Mouse (Mus musculus) olfactory bulb, adult 2 months (tissue): ENCODE data around the gene Patj. TPM values are rescaled to one million over a fixed set of nuclear protein-coding genes. Genes with fewer than 3 reads are reported as not detected.

Source experiments
- H3K27ac ChIP-seq: fragments of 200-500 bp; 2 replicates; pipeline ENCODE4 v1.5.1; 2012; ENCODE audit warnings: low read depth, low read length; ENCODE audit not compliant: insufficient read depth
- H3K4me1 ChIP-seq: fragments of 200-500 bp; 2 replicates; pipeline ENCODE4 v1.6.1; 2012; ENCODE audit warnings: low read length; ENCODE audit not compliant: control insufficient read depth, insufficient read depth
- H3K4me3 ChIP-seq: fragments of 200-500 bp; 2 replicates; pipeline ENCODE4 v1.5.1; 2012; ENCODE audit warnings: mild to moderate bottlenecking, low read depth, low read length, moderate library complexity; ENCODE audit not compliant: insufficient read depth
- CTCF ChIP-seq: fragments of 200-500 bp; IDR thresholded peaks from 2 replicates; pipeline ENCODE4 v1.5.1; 2012; ENCODE audit warnings: low read depth, mild to moderate bottlenecking, low read length, moderate library complexity; ENCODE audit not compliant: insufficient read depth
- POLR2A ChIP-seq: fragments of 200-500 bp; IDR thresholded peaks from 2 replicates; pipeline ENCODE4 v1.6.1; 2012; ENCODE audit warnings: mild to moderate bottlenecking, low read depth, low read length, moderate library complexity; ENCODE audit not compliant: insufficient read depth
- WGBS: fragments of 180-500 bp; shearing (Covaris S2); methylation state at CpG from one replicate; pipeline ENCODE4 v1.1.7; 2018; 5-methylcytosine and 5-hydroxymethylcytosine counted together
- polyA plus RNA-seq: library from polyadenylated mRNA; stranded (reverse); fragments of >200 nt; gene quantifications from 2 replicates; pipeline ENCODE4 v1.2.4, GENCODE M21; 2012; ENCODE audit warnings: low replicate concordance; ENCODE audit not compliant: missing spikeins, insufficient read depth, insufficient read length

Gene Patj
- polyA plus RNA-seq, 1 experiment, result not detected

DNA sequence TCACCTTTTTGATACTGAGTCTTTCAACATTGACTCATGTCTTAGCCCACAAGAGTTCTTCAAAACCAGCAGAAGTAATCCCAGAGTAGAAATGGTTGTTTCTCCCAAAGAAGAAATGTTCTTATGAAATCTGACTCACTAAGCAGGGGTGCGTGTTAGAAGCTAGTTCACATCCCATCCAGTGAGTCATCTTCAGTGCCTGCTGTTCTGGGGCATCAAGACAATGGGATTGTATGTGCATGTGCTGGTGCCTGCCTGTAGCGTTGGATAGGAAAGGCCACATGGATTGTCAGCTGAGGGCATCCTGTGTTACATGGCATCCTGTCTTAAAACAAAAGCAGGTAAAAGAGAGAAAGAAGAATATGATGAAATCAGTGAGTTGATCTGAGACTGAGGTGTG is 59.8 kb downstream of the Patj start:
- Histone ChIP-seq H3K4me1 (no peaks in the 10 kb centered on the region), H3K4me3 (no peak overlapping the region), H3K27ac (no peak overlapping the region)
- 48% methylated on average over 2 of the region's 2 CpGs for WGBS
- no peak for TF ChIP-seq POLR2A
- TF ChIP-seq CTCF, result no peak

DNA sequence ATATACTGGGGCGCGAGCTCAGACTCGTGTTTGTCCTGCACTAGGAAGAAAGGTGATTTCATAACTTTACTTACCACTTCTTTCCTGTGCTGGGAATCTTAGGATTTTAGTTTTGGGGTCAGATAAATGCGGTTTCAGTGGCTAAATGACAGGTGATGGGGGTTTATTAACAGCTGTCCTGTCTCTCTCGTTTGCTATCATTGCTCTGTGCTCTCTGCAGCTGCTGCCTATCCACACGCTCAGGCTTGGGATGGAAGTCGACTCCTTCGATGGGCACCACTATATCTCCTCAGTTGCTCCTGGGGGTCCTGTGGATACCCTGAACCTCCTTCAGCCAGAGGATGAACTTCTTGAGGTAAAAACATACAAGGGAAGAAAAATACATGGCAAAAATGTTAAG is 60.3 kb downstream of the Patj start:
- 95% methylated on average over 8 of the region's 8 CpGs for WGBS
- Histone ChIP-seq H3K4me1 (no peaks in the 10 kb centered on the region), H3K4me3 (no peak overlapping the region), H3K27ac (no peak overlapping the region)
- no peak for TF ChIP-seq POLR2A
- TF ChIP-seq CTCF, result no peak

DNA sequence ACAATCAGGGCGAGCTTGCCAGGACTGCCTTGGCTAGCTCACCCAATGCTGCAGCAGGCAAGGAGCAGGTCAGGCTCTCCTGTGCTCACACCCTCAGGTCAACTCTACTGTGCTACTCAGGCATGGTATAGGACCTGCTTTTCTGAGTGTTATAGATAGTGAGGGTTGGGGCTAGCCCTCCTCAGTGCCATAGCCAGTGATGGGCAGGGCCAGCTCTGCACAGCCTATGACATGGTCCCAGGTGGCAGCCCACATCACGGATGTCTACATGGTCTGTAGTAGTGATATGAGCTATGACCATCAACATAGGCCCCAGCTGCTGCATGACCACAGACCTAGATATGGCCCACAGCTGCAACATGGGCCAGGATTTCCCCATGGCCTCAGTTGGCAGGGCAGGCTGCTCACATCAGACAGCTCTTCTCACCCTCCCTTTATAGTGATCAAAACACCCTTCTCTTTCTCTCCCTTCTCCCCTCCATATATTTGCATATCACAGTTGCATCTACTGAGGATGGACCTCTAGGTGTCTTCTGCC is 66.3 kb downstream of the Patj start:
- TF ChIP-seq POLR2A (no peak), CTCF (no peak)
- Histone ChIP-seq H3K4me1 (no peaks in the 10 kb centered on the region), H3K4me3 (no peak overlapping the region), H3K27ac (no peak overlapping the region)
- 100% methylated on average over 2 of the region's 2 CpGs for WGBS

DNA sequence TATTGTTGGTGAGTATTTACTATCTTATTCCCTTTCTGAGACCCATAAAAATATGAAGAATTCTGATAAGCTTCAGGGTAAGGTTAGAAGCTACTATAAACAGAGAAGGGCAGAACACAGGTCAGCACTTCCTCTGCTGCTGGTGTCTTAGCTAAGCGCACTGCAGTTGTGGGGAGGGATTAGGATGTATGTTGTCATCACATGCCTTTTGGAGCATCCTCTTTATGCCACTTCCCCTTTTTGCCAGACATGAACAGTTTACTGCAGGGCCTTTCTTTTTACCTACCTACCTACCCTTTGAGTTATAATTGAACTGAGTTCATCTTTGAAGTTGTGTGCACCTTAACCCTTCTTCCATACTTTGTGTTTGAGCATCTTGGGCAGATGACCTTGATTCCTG is 69.9 kb downstream of the Patj start:
- Histone ChIP-seq H3K4me3 (no peak overlapping the region), H3K27ac (no peak overlapping the region), H3K4me1 (no peaks in the 10 kb centered on the region)
- WGBS, result 100% methylated on average over 1 of the region's 1 CpGs
- TF ChIP-seq CTCF (no peak), POLR2A (no peak)

DNA sequence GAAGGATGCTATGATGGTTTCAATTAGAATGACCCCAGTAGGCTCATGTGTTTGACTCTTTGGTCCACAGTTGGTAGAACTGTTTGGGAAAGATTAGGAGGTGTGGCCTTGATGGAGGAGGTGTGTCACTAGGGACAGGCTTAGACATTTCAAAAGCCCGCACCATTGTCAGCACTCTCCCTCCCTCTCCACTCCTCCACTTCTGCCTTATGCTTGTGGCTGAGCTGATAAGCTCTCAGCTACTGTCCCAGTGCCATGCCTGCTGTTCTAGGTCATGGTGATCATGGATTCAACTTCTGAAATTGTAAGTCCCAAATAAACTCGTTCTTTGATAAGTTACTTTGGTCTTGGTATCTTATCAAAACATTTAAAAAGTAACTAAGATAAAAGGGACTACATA is 70.3 kb downstream of the Patj start:
- WGBS, result 96% methylated on average over 2 of the region's 2 CpGs
- Histone ChIP-seq H3K4me3 (no peak overlapping the region), H3K4me1 (no peaks in the 10 kb centered on the region), H3K27ac (no peak overlapping the region)
- TF ChIP-seq CTCF, result no peak
- TF ChIP-seq POLR2A, result no peak

DNA sequence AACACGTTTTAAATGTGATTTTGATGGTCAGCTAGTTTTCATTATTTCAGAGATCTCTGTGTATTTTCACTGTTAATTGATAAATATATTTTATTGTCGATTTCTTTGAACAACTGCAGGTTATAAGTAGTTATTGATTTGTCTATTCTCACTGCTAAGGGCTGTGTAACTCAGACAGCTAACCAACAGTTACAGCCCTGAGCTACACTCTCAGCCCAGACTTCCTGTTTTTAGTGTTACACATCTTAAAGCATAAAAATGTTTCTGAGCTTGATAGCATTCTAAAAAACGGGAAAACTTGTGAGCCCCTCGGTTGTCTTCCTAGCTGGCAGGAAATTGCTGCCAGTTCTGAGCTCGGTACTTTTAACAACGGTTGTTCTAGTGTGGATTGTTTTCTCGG is 75.8 kb downstream of the Patj start:
- TF ChIP-seq CTCF (no peak), POLR2A (no peak)
- WGBS, result 79% methylated on average over 7 of the region's 7 CpGs
- Histone ChIP-seq H3K4me1 (no peaks in the 10 kb centered on the region), H3K4me3 (no peak overlapping the region), H3K27ac (no peak overlapping the region)

DNA sequence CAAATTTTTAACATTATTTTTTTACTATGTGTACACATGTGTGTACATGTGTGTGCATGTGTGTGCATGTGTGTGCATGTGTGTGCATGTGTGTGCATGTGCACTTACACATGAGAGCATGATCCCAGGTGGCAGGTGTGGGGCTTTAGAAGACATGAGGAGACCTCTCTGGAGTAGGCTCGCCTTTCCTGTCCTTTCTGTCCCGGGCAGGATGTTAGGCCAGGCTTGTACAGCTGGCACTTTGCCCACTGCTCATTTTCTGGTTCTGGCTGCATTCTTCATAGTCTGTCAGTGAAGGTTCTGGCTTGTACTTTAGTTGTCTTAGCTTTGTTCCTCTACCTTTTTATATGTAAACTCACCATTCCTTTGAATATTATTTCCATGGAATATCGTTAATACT is 77.9 kb downstream of the Patj start:
- TF ChIP-seq POLR2A, result no peak
- TF ChIP-seq CTCF, result no peak
- 58% methylated on average over 3 of the region's 3 CpGs for WGBS
- H3K4me1 ChIP-seq, result no peaks in the 10 kb centered on the region
- H3K4me3 ChIP-seq, result no peak overlapping the region
- H3K27ac ChIP-seq, result no peak overlapping the region

DNA sequence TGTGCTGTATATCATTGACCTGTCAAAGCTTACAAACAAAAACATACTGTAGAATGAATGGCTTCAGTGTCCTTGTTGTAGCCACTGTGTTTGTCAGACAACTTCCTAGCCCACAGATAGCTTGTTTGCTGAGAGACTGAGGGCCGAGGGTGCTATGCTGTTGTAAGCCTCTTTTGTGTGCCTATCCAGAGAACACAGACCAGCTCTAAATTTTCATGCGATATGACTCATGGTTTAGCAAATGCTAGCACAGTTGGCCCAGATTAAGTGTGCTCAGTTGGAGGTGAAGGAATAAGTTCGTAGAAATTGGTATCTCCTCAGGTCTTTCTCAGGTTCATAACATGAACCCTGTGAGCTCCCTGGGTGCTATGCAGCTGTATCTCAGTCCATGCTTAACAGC is 82.4 kb downstream of the Patj start:
- 56% methylated on average over 3 of the region's 3 CpGs for WGBS
- TF ChIP-seq CTCF (no peak), POLR2A (no peak)
- Histone ChIP-seq H3K27ac (no peak overlapping the region), H3K4me3 (no peak overlapping the region), H3K4me1 (no peaks in the 10 kb centered on the region)

DNA sequence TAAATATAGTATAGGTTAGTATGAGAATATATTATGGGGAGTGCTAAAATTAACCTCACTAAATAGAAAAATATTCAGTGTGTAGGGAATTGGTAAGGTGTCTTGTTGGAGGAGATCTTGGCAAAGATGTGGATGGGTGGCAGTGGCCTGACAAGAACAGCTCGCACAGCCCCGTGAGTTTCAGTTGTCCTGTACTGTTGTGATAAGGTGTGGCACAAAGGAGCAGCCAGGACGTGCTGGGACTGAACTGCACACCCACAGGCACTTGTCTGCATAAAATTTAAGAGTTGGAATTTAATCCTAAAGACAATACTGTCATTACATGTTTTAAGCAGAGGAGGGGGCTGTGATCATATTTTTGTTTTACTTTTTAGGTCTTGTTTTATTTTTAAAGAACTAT is 90.9 kb downstream of the Patj start:
- WGBS, result 85% methylated on average over 3 of the region's 3 CpGs
- Histone ChIP-seq H3K4me3 (no peak overlapping the region), H3K27ac (no peak overlapping the region), H3K4me1 (no peaks in the 10 kb centered on the region)
- no peak for TF ChIP-seq POLR2A
- no peak for TF ChIP-seq CTCF

DNA sequence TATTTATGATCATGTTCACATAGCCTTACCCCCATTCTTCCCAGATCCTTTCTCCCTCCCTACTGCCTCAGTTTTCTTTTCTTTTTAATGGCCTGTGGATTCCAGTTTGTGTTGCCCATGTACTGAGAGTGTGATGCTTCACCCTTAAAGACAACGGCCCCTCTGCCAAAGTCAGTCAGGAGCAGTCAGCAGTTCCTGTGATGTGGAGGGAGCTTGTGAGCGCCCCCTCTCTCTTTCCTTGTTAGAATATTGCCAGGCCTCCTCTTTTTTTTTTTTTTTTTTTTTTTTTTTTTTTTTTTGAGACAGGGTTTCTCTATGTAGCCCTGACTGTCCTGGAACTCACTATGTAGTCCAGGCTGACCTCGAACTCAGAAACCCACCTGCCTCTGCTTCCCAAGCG is 91.3 kb downstream of the Patj start:
- WGBS, result 95% methylated on average over 4 of the region's 4 CpGs
- TF ChIP-seq POLR2A, result no peak
- no peak for TF ChIP-seq CTCF
- Histone ChIP-seq H3K27ac (no peak overlapping the region), H3K4me1 (no peaks in the 10 kb centered on the region), H3K4me3 (no peak overlapping the region)
